Mouse (Mus musculus): ENCODE results near the gene Letm1. TPM values are rescaled to one million over a fixed set of nuclear protein-coding genes. Genes with fewer than 3 reads are reported as not detected.
A peak's percentile ranks its signal among the peaks of the same experiment; 100 is the strongest.

Gene Letm1
- 39.8 and 43.8 TPM in 2 replicates for polyA plus RNA-seq (2014; fragmentation: Nextera tagmentation; extraction: Ambion mirVana)

- Histone ChIP-seq H3K36me3 (ENCODE audit: control insufficient read depth, insufficient read depth, low read length) (peaks cover 5% of the 10 kb centered on the region), H3K9me3 (ENCODE audit: control insufficient read depth, low read length) (no peaks in the 10 kb centered on the region), H3K27me3 (replicated peaks; ENCODE audit: control insufficient read depth, insufficient read depth, low read length) (no peaks in the 10 kb centered on the region), H3K4me2 (ENCODE audit: low read length) (peak within 1 kb of the TSS; percentile 74), H3K4me1 (replicated peaks; ENCODE audit: control insufficient read depth, insufficient read depth, low read length) (peaks cover 7% of the 10 kb centered on the region), H3K27ac (ENCODE audit: low read depth) (peak within 1 kb of the TSS; percentile 62; the same call in 1 of the 2 replicates), H3K9ac (ENCODE audit: low read length) (peak within 1 kb of the TSS; percentile 79), H3K4me3 (ENCODE audit: low read depth, low read length) (peak within 1 kb of the TSS; percentile 88)
- ATAC-seq (replicated peaks; ENCODE audit: low FRiP score, low TSS enrichment, low read depth): peak; percentile 99
- WGBS: under 1% methylated on average over 65 of the region's 65 CpGs
- peak; percentile 92 for DNase-seq (ENCODE audit: low spot score)
These were observed at the start of gene Letm1 for GRCm38 (mm10) chr5:33782345-33782998. Gene Letm1 (minus strand): TSS chr5:33782817.

- H3K36me3 ChIP-seq (ENCODE audit: control insufficient read depth, insufficient read depth, low read length): 0 out of 2 replicates have a peak, but pooled peaks cover 7% of the 10 kb centered on the region
- H3K4me3 ChIP-seq (ENCODE audit: low read depth, low read length): no peak overlapping the region
- DNase-seq (ENCODE audit: low spot score) (no peak), ATAC-seq (replicated peaks; ENCODE audit: low FRiP score, low TSS enrichment, low read depth) (no peak)
- H3K4me1 ChIP-seq (replicated peaks; ENCODE audit: control insufficient read depth, insufficient read depth, low read length): no peaks in the 10 kb centered on the region
- no peak overlapping the region for H3K27ac ChIP-seq (ENCODE audit: low read depth)
- H3K9ac ChIP-seq (ENCODE audit: low read length): no peak overlapping the region
- no peaks in the 10 kb centered on the region for H3K9me3 ChIP-seq (ENCODE audit: control insufficient read depth, low read length)
- WGBS: 74% methylated on average over 1 of the region's 1 CpGs
- H3K4me2 ChIP-seq (ENCODE audit: low read length): no peak overlapping the region
- no peaks in the 10 kb centered on the region for H3K27me3 ChIP-seq (replicated peaks; ENCODE audit: control insufficient read depth, insufficient read depth, low read length)
These were observed 48.2 kb upstream of the Letm1 start for GRCm38 (mm10) chr5:33830832-33831231.

- no peak for DNase-seq (ENCODE audit: low spot score)
- 90% methylated on average over 3 of the region's 3 CpGs for WGBS
- Histone ChIP-seq H3K4me2 (ENCODE audit: low read length) (no peak overlapping the region), H3K9me3 (ENCODE audit: control insufficient read depth, low read length) (no peaks in the 10 kb centered on the region), H3K4me3 (ENCODE audit: low read depth, low read length) (no peak overlapping the region), H3K27ac (ENCODE audit: low read depth) (no peak overlapping the region), H3K9ac (ENCODE audit: low read length) (no peak overlapping the region), H3K36me3 (ENCODE audit: control insufficient read depth, insufficient read depth, low read length) (0 out of 2 replicates have a peak, but pooled peaks cover 7% of the 10 kb centered on the region), H3K27me3 (replicated peaks; ENCODE audit: control insufficient read depth, insufficient read depth, low read length) (no peaks in the 10 kb centered on the region), H3K4me1 (replicated peaks; ENCODE audit: control insufficient read depth, insufficient read depth, low read length) (no peaks in the 10 kb centered on the region)
- ATAC-seq (replicated peaks; ENCODE audit: low FRiP score, low TSS enrichment, low read depth): no peak
These were observed 47.3 kb upstream of the Letm1 start for GRCm38 (mm10) chr5:33829958-33830357.

- H3K4me3 ChIP-seq (ENCODE audit: low read depth, low read length): no peak overlapping the region
- no peaks in the 10 kb centered on the region for H3K9me3 ChIP-seq (ENCODE audit: control insufficient read depth, low read length)
- no peaks in the 10 kb centered on the region for H3K27me3 ChIP-seq (replicated peaks; ENCODE audit: control insufficient read depth, insufficient read depth, low read length)
- H3K4me2 ChIP-seq (ENCODE audit: low read length): no peak overlapping the region
- no peak overlapping the region for H3K27ac ChIP-seq (ENCODE audit: low read depth)
- H3K4me1 ChIP-seq (replicated peaks; ENCODE audit: control insufficient read depth, insufficient read depth, low read length): no peaks in the 10 kb centered on the region; the same call in 1 of the 2 replicates
- H3K9ac ChIP-seq (ENCODE audit: low read length): no peak overlapping the region
- WGBS: 89% methylated on average over 8 of the region's 8 CpGs
- H3K36me3 ChIP-seq (ENCODE audit: control insufficient read depth, insufficient read depth, low read length): 0 out of 2 replicates have a peak, but pooled peaks cover 7% of the 10 kb centered on the region
- ATAC-seq (replicated peaks; ENCODE audit: low FRiP score, low TSS enrichment, low read depth) (no peak), DNase-seq (ENCODE audit: low spot score) (no peak)
These were observed 45.5 kb upstream of the Letm1 start for GRCm38 (mm10) chr5:33828107-33828506.

GRCm38 (mm10) chr5:33826001-33826400 is 43.4 kb upstream of the Letm1 start:
- no peak overlapping the region for H3K27ac ChIP-seq (ENCODE audit: low read depth)

GRCm38 (mm10) chr5:33822456-33822855 is 39.8 kb upstream of the Letm1 start:
- WGBS: 49% methylated on average over 3 of the region's 3 CpGs
- peak overlapping the region; percentile 98; the same call in 1 of the 2 replicates for H3K4me3 ChIP-seq (ENCODE audit: low read depth, low read length)
- H3K27ac ChIP-seq (ENCODE audit: low read depth): no peak overlapping the region
- DNase-seq (ENCODE audit: low spot score) (no peak), ATAC-seq (replicated peaks; ENCODE audit: low FRiP score, low TSS enrichment, low read depth) (no peak)
- no peaks in the 10 kb centered on the region for H3K27me3 ChIP-seq (replicated peaks; ENCODE audit: control insufficient read depth, insufficient read depth, low read length)
- H3K4me2 ChIP-seq (ENCODE audit: low read length): peak overlapping the region; percentile 77
- H3K9me3 ChIP-seq (ENCODE audit: control insufficient read depth, low read length): no peaks in the 10 kb centered on the region
- peaks cover 21% of the 10 kb centered on the region for H3K4me1 ChIP-seq (replicated peaks; ENCODE audit: control insufficient read depth, insufficient read depth, low read length)
- H3K36me3 ChIP-seq (ENCODE audit: control insufficient read depth, insufficient read depth, low read length): 0 out of 2 replicates have a peak, but pooled peaks cover 2% of the 10 kb centered on the region
- no peak overlapping the region for H3K9ac ChIP-seq (ENCODE audit: low read length)

More at GRCm38 (mm10) chr5:33826001-33826400, 43.4 kb upstream of the Letm1 start:
- Histone ChIP-seq H3K4me1 (replicated peaks; ENCODE audit: control insufficient read depth, insufficient read depth, low read length) (peaks cover 9% of the 10 kb centered on the region), H3K4me3 (ENCODE audit: low read depth, low read length) (no peak overlapping the region), H3K36me3 (ENCODE audit: control insufficient read depth, insufficient read depth, low read length) (0 out of 2 replicates have a peak, but pooled peaks cover 7% of the 10 kb centered on the region), H3K9ac (ENCODE audit: low read length) (no peak overlapping the region), H3K4me2 (ENCODE audit: low read length) (no peak overlapping the region), H3K9me3 (ENCODE audit: control insufficient read depth, low read length) (no peaks in the 10 kb centered on the region), H3K27me3 (replicated peaks; ENCODE audit: control insufficient read depth, insufficient read depth, low read length) (no peaks in the 10 kb centered on the region)
- no peak for DNase-seq (ENCODE audit: low spot score)
- ATAC-seq (replicated peaks; ENCODE audit: low FRiP score, low TSS enrichment, low read depth): no peak

GRCm38 (mm10) chr5:33821901-33822427 is 39.3 kb upstream of the Letm1 start:
- no peaks in the 10 kb centered on the region for H3K9me3 ChIP-seq (ENCODE audit: control insufficient read depth, low read length)
- no peaks in the 10 kb centered on the region for H3K27me3 ChIP-seq (replicated peaks; ENCODE audit: control insufficient read depth, insufficient read depth, low read length)
- peak overlapping the region; percentile 98 for H3K4me3 ChIP-seq (ENCODE audit: low read depth, low read length)
- DNase-seq (ENCODE audit: low spot score) (no peak), ATAC-seq (replicated peaks; ENCODE audit: low FRiP score, low TSS enrichment, low read depth) (no peak)
- no peak overlapping the region; the same call in 1 of the 2 replicates for H3K27ac ChIP-seq (ENCODE audit: low read depth)
- H3K36me3 ChIP-seq (ENCODE audit: control insufficient read depth, insufficient read depth, low read length): 0 out of 2 replicates have a peak, but pooled peaks cover 2% of the 10 kb centered on the region
- H3K4me2 ChIP-seq (ENCODE audit: low read length): peak overlapping the region; percentile 77
- peaks cover 21% of the 10 kb centered on the region for H3K4me1 ChIP-seq (replicated peaks; ENCODE audit: control insufficient read depth, insufficient read depth, low read length)
- peak overlapping the region; percentile 96 for H3K9ac ChIP-seq (ENCODE audit: low read length)
- 29% methylated on average over 2 of the region's 2 CpGs for WGBS

- H3K4me3 ChIP-seq (ENCODE audit: low read depth, low read length): peak overlapping the region; percentile 98
- peaks cover 21% of the 10 kb centered on the region for H3K4me1 ChIP-seq (replicated peaks; ENCODE audit: control insufficient read depth, insufficient read depth, low read length)
- H3K9me3 ChIP-seq (ENCODE audit: control insufficient read depth, low read length): no peaks in the 10 kb centered on the region
- ATAC-seq (replicated peaks; ENCODE audit: low FRiP score, low TSS enrichment, low read depth) (peak; percentile 57), DNase-seq (ENCODE audit: low spot score) (peak; percentile 86)
- H3K4me2 ChIP-seq (ENCODE audit: low read length): peak overlapping the region; percentile 77
- under 1% methylated on average over 103 of the region's 121 CpGs for WGBS
- peak overlapping the region; percentile 97 for H3K27ac ChIP-seq (ENCODE audit: low read depth)
- no peaks in the 10 kb centered on the region for H3K27me3 ChIP-seq (replicated peaks; ENCODE audit: control insufficient read depth, insufficient read depth, low read length)
- H3K36me3 ChIP-seq (ENCODE audit: control insufficient read depth, insufficient read depth, low read length): no peaks in the 10 kb centered on the region
- H3K9ac ChIP-seq (ENCODE audit: low read length): peak overlapping the region; percentile 96
These were observed 38.4 kb upstream of the Letm1 start for GRCm38 (mm10) chr5:33820733-33821621.
